Mouse (Mus musculus): ENCODE data around the gene Nacc2. TPM values are rescaled to one million over a fixed set of nuclear protein-coding genes. Genes with fewer than 3 reads are reported as not detected.

Nacc2 gene
- polyA plus RNA-seq, 1 experiment from 2014 or later, result 16.5 TPM

GRCm38 (mm10) chr2:26147706-26148370 is 24.8 kb upstream of the Nacc2 start:
- H3K27ac ChIP-seq, result no peak overlapping the region
- H3K9me3 ChIP-seq, result no peaks in the 10 kb centered on the region
- no peaks in the 10 kb centered on the region for H3K27me3 ChIP-seq (replicated peaks)
- no peaks in the 10 kb centered on the region for H3K36me3 ChIP-seq
- no peaks in the 10 kb centered on the region for H3K4me1 ChIP-seq
- WGBS, result 56% methylated on average over 7 of the region's 7 CpGs
- ATAC-seq (ENCODE audit: insufficient read depth, low FRiP score, low read depth), result no peak
- H3K4me3 ChIP-seq (replicated peaks), result no peak overlapping the region
- H3K9ac ChIP-seq, result no peak overlapping the region
- H3K4me2 ChIP-seq, result no peak overlapping the region

DNA sequence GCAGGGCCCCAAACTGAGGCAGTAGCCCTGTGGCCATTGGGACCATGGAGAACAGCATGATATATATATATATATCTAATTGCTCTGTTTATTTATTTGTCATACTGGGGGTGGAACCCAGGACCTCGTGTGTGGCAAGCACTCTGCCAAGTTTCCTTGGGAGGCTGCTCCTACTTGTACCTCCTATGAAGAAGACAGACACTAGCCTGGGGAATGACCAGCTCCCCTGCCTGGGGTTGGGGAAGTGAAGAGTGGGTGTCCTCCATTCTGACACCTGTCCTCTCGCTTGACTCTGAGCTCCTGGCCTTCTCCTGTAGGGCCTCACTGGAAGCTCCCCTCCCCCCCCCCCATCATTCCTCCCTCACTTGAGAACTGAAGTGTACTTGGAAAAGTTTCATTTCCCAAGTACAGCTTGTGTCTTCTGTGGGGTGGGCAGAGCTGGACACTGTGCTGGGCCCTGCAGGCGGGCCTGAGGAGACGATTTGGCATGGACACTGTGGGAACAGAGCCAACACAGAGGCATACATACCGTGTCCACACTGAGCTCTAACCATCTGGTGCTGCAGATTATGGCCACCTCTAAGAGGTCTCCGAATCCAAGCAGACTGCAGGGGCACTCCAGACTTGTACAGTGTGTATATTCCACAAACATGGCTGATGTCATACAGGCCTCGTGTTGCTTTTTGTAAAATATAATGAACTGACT is 23.5 kb upstream of the Nacc2 start:
- ATAC-seq (ENCODE audit: insufficient read depth, low FRiP score, low read depth), result no peak
- Histone ChIP-seq H3K4me2 (no peak overlapping the region), H3K9ac (no peak overlapping the region), H3K27me3 (replicated peaks) (no peaks in the 10 kb centered on the region), H3K4me1 (no peaks in the 10 kb centered on the region), H3K9me3 (no peaks in the 10 kb centered on the region), H3K36me3 (no peaks in the 10 kb centered on the region), H3K27ac (no peak overlapping the region), H3K4me3 (replicated peaks) (no peak overlapping the region)
- WGBS, result 50% methylated on average over 7 of the region's 7 CpGs

GRCm38 (mm10) chr2:26145113-26145512 is 22.1 kb upstream of the Nacc2 start:
- no peak overlapping the region for H3K4me3 ChIP-seq (replicated peaks)
- H3K9me3 ChIP-seq, result no peaks in the 10 kb centered on the region
- H3K27me3 ChIP-seq (replicated peaks), result no peaks in the 10 kb centered on the region
- no peak overlapping the region for H3K27ac ChIP-seq
- H3K9ac ChIP-seq, result no peak overlapping the region
- peaks cover 5% of the 10 kb centered on the region for H3K4me1 ChIP-seq
- H3K36me3 ChIP-seq, result no peaks in the 10 kb centered on the region
- no peak for ATAC-seq (ENCODE audit: insufficient read depth, low FRiP score, low read depth)
- no peak overlapping the region for H3K4me2 ChIP-seq
- 79% methylated on average over 4 of the region's 4 CpGs for WGBS

GRCm38 (mm10) chr2:26144331-26144730 is 21.3 kb upstream of the Nacc2 start:
- Histone ChIP-seq H3K9me3 (no peaks in the 10 kb centered on the region), H3K27me3 (replicated peaks) (no peaks in the 10 kb centered on the region), H3K9ac (no peak overlapping the region), H3K4me3 (replicated peaks) (no peak overlapping the region), H3K27ac (no peak overlapping the region; the same call in 1 of the 2 replicates), H3K36me3 (no peaks in the 10 kb centered on the region), H3K4me1 (peaks cover 5% of the 10 kb centered on the region), H3K4me2 (no peak overlapping the region)
- no peak for ATAC-seq (ENCODE audit: insufficient read depth, low FRiP score, low read depth)
- 33% methylated on average over 4 of the region's 4 CpGs for WGBS

GRCm38 (mm10) chr2:26143556-26143955 is 20.5 kb upstream of the Nacc2 start:
- H3K27me3 ChIP-seq (replicated peaks), result no peaks in the 10 kb centered on the region
- no peaks in the 10 kb centered on the region for H3K9me3 ChIP-seq
- no peak for ATAC-seq (ENCODE audit: insufficient read depth, low FRiP score, low read depth)
- H3K4me3 ChIP-seq (replicated peaks), result no peak overlapping the region
- H3K4me1 ChIP-seq, result peaks cover 13% of the 10 kb centered on the region
- WGBS, result 72% methylated on average over 2 of the region's 2 CpGs
- no peak overlapping the region for H3K4me2 ChIP-seq
- H3K36me3 ChIP-seq, result 0 out of 2 replicates have a peak, but pooled peaks cover 1% of the 10 kb centered on the region
- no peak overlapping the region for H3K9ac ChIP-seq
- H3K27ac ChIP-seq, result no peak overlapping the region

DNA sequence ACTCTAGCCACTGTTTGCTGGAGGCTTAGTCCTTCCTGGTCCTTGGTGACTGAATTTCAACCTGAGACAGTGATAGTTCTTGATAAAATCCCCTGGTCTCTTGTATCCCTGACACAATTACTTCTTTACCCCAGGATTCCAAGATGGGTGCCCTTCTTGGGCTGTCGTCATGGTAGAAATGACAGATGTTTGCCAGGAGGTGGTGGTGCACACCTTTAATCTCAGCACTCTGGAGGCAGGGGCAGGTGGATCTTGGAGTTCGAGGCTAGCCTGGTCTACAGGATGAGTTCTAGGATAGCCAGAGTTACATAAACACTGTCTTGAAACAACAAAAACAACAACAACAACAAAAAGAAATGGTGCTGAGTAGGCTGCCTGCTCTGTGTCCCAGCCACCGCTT is 20.0 kb upstream of the Nacc2 start:
- no peaks in the 10 kb centered on the region for H3K27me3 ChIP-seq (replicated peaks)
- H3K9ac ChIP-seq, result no peak overlapping the region
- H3K4me1 ChIP-seq, result peaks cover 17% of the 10 kb centered on the region
- no peak overlapping the region for H3K4me2 ChIP-seq
- no peak overlapping the region for H3K4me3 ChIP-seq (replicated peaks)
- WGBS, result 76% methylated on average over 3 of the region's 3 CpGs
- H3K36me3 ChIP-seq, result 0 out of 2 replicates have a peak, but pooled peaks cover 4% of the 10 kb centered on the region
- ATAC-seq (ENCODE audit: insufficient read depth, low FRiP score, low read depth), result no peak
- no peak overlapping the region for H3K27ac ChIP-seq
- no peaks in the 10 kb centered on the region for H3K9me3 ChIP-seq

DNA sequence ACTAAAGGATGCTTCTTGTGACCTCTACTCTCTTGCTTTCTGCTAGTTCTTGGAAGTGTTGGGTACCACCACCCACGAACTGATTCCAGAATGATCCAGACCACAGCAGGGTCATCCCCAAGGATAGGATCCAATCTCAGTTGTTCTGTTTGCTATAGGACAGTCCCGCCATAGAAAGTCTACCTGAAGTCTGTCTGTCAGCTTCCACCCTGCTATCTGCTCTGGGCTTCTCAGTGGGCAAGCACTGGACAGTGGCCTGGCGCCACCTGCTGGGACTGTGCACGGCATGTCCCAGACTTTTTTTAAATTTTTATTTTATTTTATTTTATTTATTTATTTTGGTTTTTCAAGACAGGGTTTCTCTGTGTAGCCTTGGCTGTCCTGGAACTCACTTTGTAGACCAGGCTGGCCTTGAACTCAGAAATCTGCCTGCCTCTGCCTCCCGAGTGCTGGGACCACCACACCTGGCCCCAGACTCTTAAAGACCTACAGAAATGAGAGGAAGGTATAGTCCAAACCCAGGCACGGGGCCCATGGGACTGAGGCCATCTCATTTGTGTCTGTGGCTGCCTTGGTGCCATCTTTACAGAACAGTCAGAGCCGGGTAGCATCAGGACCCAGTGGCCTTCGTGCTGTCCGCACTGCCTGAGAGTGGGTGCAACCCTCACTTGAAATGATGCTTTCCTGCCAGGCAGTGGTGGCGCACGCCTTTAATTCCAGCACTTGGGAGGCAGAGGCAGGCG is 19.0 kb upstream of the Nacc2 start:
- no peaks in the 10 kb centered on the region for H3K27me3 ChIP-seq (replicated peaks)
- H3K9me3 ChIP-seq, result no peaks in the 10 kb centered on the region
- WGBS, result 63% methylated on average over 12 of the region's 12 CpGs
- H3K4me1 ChIP-seq, result peaks cover 17% of the 10 kb centered on the region
- 0 out of 2 replicates have a peak, but pooled peaks cover 4% of the 10 kb centered on the region for H3K36me3 ChIP-seq
- no peak overlapping the region for H3K4me2 ChIP-seq
- no peak overlapping the region for H3K4me3 ChIP-seq (replicated peaks)
- ATAC-seq (ENCODE audit: insufficient read depth, low FRiP score, low read depth), result no peak
- H3K27ac ChIP-seq, result no peak overlapping the region
- no peak overlapping the region for H3K9ac ChIP-seq

DNA sequence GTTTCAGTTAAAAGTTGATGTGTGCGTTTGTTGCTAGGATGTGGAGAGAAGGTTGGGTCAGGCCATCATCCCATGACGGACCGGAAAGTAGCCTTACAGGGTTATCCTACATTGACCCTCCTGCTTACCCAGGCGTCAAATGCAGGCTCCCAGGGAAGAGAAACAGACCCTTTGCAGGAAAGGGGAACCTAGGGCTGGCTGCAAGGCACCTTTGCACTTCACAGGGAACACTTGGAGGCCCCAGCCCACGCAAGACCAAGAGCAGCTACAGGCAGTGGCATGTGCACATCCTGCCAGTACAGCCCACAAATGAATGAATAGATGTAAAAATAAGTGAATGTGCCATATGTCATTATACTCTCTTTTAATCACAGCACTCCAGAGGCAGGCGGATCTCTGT is 17.9 kb upstream of the Nacc2 start:
- H3K27me3 ChIP-seq (replicated peaks), result no peaks in the 10 kb centered on the region
- H3K27ac ChIP-seq, result peak overlapping the region; percentile 88
- peaks cover 17% of the 10 kb centered on the region for H3K4me1 ChIP-seq
- H3K9ac ChIP-seq, result peak overlapping the region; percentile 47; the same call in 1 of the 2 replicates
- WGBS, result 13% methylated on average over 6 of the region's 6 CpGs
- H3K9me3 ChIP-seq, result no peaks in the 10 kb centered on the region
- ATAC-seq (ENCODE audit: insufficient read depth, low FRiP score, low read depth), result 0 out of 2 replicates have a peak, but pooled peaks have one; percentile 2
- 0 out of 2 replicates have a peak, but pooled peaks cover 4% of the 10 kb centered on the region for H3K36me3 ChIP-seq
- peak overlapping the region; percentile 77 for H3K4me2 ChIP-seq
- H3K4me3 ChIP-seq (replicated peaks), result peak overlapping the region; percentile 84

DNA sequence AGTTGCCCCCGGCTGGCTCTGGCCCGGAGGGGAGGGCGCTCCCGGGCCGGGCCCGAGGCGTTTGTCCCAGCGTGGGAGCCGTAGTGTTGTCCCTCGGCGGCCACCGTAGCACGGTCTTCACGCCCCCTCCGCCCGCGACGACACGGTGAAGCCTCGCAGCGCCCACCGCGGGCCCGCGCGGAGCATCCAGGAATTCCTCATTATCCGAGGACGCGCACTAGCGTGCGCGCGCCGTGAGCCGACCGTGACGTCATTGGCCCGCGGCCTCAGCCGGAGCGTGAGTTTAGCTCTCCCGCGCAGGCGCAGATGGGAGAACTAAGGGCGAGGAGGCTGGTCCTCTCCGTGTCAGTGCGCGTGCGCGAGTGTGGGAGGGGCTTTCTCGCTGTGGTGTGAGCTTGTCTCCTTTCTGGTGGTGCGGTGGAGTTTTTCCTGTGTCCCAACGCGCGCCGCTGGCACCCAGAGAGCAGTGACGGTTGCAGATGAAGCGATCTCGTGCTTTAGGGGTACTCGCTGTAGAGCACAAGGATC is 17.3 kb upstream of the Nacc2 start:
- Histone ChIP-seq H3K4me1 (peaks cover 17% of the 10 kb centered on the region), H3K4me3 (replicated peaks) (peak overlapping the region; percentile 84), H3K36me3 (0 out of 2 replicates have a peak, but pooled peaks cover 4% of the 10 kb centered on the region), H3K9ac (peak overlapping the region; percentile 83), H3K9me3 (no peaks in the 10 kb centered on the region), H3K27ac (peak overlapping the region; percentile 88), H3K4me2 (peak overlapping the region; percentile 82), H3K27me3 (replicated peaks) (no peaks in the 10 kb centered on the region)
- ATAC-seq (ENCODE audit: insufficient read depth, low FRiP score, low read depth), result peak; percentile 88
- under 1% methylated on average over 60 of the region's 60 CpGs for WGBS

GRCm38 (mm10) chr2:26139545-26140206 is 16.7 kb upstream of the Nacc2 start:
- peak overlapping the region; percentile 88 for H3K27ac ChIP-seq
- no peaks in the 10 kb centered on the region for H3K9me3 ChIP-seq
- peak overlapping the region; percentile 84 for H3K4me3 ChIP-seq (replicated peaks)
- H3K27me3 ChIP-seq (replicated peaks), result no peaks in the 10 kb centered on the region
- peak; percentile 65 for ATAC-seq (ENCODE audit: insufficient read depth, low FRiP score, low read depth)
- H3K9ac ChIP-seq, result peak overlapping the region; percentile 83
- H3K4me1 ChIP-seq, result peaks cover 17% of the 10 kb centered on the region
- H3K4me2 ChIP-seq, result peak overlapping the region; percentile 82
- H3K36me3 ChIP-seq, result 0 out of 2 replicates have a peak, but pooled peaks cover 4% of the 10 kb centered on the region
- WGBS, result under 1% methylated on average over 60 of the region's 60 CpGs

- Histone ChIP-seq H3K4me2 (peak overlapping the region; percentile 82), H3K27me3 (replicated peaks) (no peaks in the 10 kb centered on the region), H3K4me3 (replicated peaks) (peak overlapping the region; percentile 84), H3K27ac (peak overlapping the region; percentile 88; the same call in 1 of the 2 replicates), H3K9ac (peak overlapping the region; percentile 83; the same call in 1 of the 2 replicates), H3K9me3 (no peaks in the 10 kb centered on the region), H3K36me3 (0 out of 2 replicates have a peak, but pooled peaks cover 4% of the 10 kb centered on the region), H3K4me1 (peaks cover 17% of the 10 kb centered on the region)
- 52% methylated on average over 7 of the region's 7 CpGs for WGBS
- ATAC-seq (ENCODE audit: insufficient read depth, low FRiP score, low read depth), result no peak
These were observed 16.1 kb upstream of the Nacc2 start for GRCm38 (mm10) chr2:26139034-26139544.

All from stomach, embryonic 15.5 days (tissue).